Mouse (Mus musculus) CH12.LX (cell line): ENCODE results near the gene Glra1.

Experiments
- CTCF ChIP-seq, 2 experiments: IDR thresholded peaks in 1 of 2; conservative IDR thresholded peaks in 1 of 2; 2 replicates each; pipeline ENCODE4 v1.5.1; 2011 to 2012; ENCODE audit warnings: low read depth in 2 of 2, low read length in 2 of 2, improper control_type of control experiment in 1 of 2, inconsistent platforms in 1 of 2, mild to moderate bottlenecking in 1 of 2, moderate library complexity in 1 of 2
- EP300 ChIP-seq: IDR thresholded peaks from 2 replicates; pipeline ENCODE4 v1.6.1; 2011; ENCODE audit warnings: low read length, improper control_type of control experiment
- JUN ChIP-seq: IDR thresholded peaks from 2 replicates; pipeline ENCODE4 v1.6.1; 2011; ENCODE audit warnings: low read depth, mild to moderate bottlenecking, low read length, improper control_type of control experiment, moderate library complexity; ENCODE audit not compliant: insufficient read depth
- JUND ChIP-seq: conservative IDR thresholded peaks from 2 replicates; pipeline ENCODE4 v1.6.1; 2011; ENCODE audit warnings: low read depth, low read length, improper control_type of control experiment
- MAX ChIP-seq: IDR thresholded peaks from 2 replicates; pipeline ENCODE4 v1.6.1; 2011; ENCODE audit warnings: low read length, improper control_type of control experiment
- POLR2A ChIP-seq: IDR thresholded peaks from 2 replicates; pipeline ENCODE4 v1.6.1; 2011; ENCODE audit warnings: low read depth, mild to moderate bottlenecking, improper control_type of control experiment, low read length
- RAD21 ChIP-seq: IDR thresholded peaks from 2 replicates; pipeline ENCODE4 v1.6.1; 2011; ENCODE audit warnings: low read depth, mild to moderate bottlenecking, low read length, improper control_type of control experiment, moderate library complexity
- USF2 ChIP-seq: conservative IDR thresholded peaks from 2 replicates; pipeline ENCODE4 v1.6.1; 2011; ENCODE audit warnings: low read depth, low read length, improper control_type of control experiment
- ZC3H11A ChIP-seq: IDR thresholded peaks from 2 replicates; pipeline ENCODE4 v1.6.1; 2012; ENCODE audit warnings: low read depth, mild to moderate bottlenecking, inconsistent platforms, low read length, improper control_type of control experiment

DNA sequence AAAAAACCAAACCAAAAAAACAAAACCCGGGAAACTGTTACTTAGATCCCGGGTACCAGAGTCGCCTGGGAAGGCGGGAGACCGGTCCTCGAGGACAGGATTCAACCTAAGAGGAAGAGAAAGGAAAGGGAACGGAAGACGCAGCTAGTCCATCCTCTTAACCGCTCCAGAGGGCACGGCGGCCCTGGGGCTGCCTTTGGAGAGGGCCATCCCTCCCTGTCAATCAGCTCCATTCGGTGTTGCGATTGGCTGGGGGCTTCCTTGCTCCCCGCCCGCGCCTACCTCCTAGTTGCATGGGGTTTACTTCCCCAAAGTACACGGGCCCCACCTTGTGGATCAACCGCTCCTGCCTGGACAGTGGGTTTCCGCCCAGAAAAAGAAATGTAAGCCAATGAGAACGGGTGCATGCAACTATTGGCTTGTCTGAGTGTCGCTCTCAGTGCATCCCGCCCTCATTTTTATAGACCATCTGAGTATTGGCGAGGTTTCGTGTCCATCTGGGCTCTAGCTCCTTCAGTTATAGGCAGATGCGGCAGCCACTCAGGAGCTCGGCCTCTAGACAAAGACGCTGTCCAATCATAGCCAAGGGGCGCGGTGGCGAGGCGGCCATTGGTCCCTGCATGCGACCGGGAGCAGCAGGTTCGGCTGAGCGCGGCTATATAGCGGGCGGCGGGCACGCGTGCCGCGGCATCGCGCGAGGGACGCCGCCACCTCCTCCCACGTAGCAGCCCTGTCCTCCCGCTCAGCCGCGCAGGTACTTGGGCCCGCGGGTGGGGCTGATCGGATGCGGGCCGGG, 138.8 kb downstream of the Glra1 start, which contains the start of gene G3bp1:
- TF ChIP-seq JUND (peak; percentile 13), CTCF (conservative IDR thresholded peaks at IDR 0.05 in 1 of 2, IDR thresholded peaks at IDR 0.05 in 1 of 2; ENCODE audit: low read depth in 2 of 2, low read length in 2 of 2) (peak in 1 of 2 experiments; percentile 27; a peak in 2 of 4 replicates), ZC3H11A (no peak), JUN (peak; percentile 4; the same call in 1 of the 2 replicates), MAX (peak; percentile 91), EP300 (no peak; the same call in 1 of the 2 replicates), USF2 (no peak), RAD21 (peak; percentile 14), POLR2A (peak; percentile 94)
